Comparison of ENCODE assay signal across 7 mouse cellular contexts in genomic region chr1:58796059-58796363, GRCm38 (mm10). TPM values are rescaled to one million over a fixed set of nuclear protein-coding genes. Genes with fewer than 3 reads are reported as not detected.
DNase-seq lines count a peak whose midpoint lies in the region; ATAC-seq and TF ChIP-seq lines count a peak whose summit lies in the region.

No protein-coding gene starts in this region.

- H3K4me3 ChIP-seq in lung, postnatal 0 days (ENCODE audit: low read depth, low read length), result peak overlapping the region; percentile 68
- H3K4me3 ChIP-seq in forebrain, embryonic 10.5 days, result peak overlapping the region; percentile 64
- peak overlapping the region; percentile 52 for H3K4me3 ChIP-seq in limb, embryonic 14.5 days (replicated peaks; ENCODE audit: low read length)
- peak overlapping the region; percentile 66 for H3K4me3 ChIP-seq in stomach, embryonic 16.5 days (replicated peaks; ENCODE audit: low read length)

- H3K9ac ChIP-seq in lung, postnatal 0 days (replicated peaks; ENCODE audit: low read depth), result peak overlapping the region; percentile 80
- H3K9ac ChIP-seq in limb, embryonic 14.5 days (ENCODE audit: low read depth, low read length, severe bottlenecking), result peak overlapping the region; percentile 74
- H3K9ac ChIP-seq in stomach, embryonic 16.5 days (ENCODE audit: low read length), result peak overlapping the region; percentile 81

- no peaks in the 10 kb centered on the region for H3K9me3 ChIP-seq in lung, postnatal 0 days (ENCODE audit: low read length)
- H3K9me3 ChIP-seq in forebrain, embryonic 10.5 days, result no peaks in the 10 kb centered on the region
- 0 out of 2 replicates have a peak, but pooled peaks cover 2% of the 10 kb centered on the region for H3K9me3 ChIP-seq in limb, embryonic 14.5 days (ENCODE audit: control insufficient read depth, low read length)
- no peaks in the 10 kb centered on the region; the same call in 1 of the 2 replicates for H3K9me3 ChIP-seq in stomach, embryonic 16.5 days (replicated peaks; ENCODE audit: control insufficient read depth, low read length)

- peak overlapping the region; percentile 92 for H3K27ac ChIP-seq in lung, postnatal 0 days (ENCODE audit: low read length)
- peak overlapping the region; percentile 83 for H3K27ac ChIP-seq in forebrain, embryonic 10.5 days
- H3K27ac ChIP-seq in limb, embryonic 14.5 days (replicated peaks; ENCODE audit: low read depth, low read length), result peak overlapping the region; percentile 61; the same call in 1 of the 2 replicates
- peak overlapping the region; percentile 94 for H3K27ac ChIP-seq in stomach, embryonic 16.5 days (ENCODE audit: low read length)

- H3K4me2 ChIP-seq in lung, postnatal 0 days (replicated peaks; ENCODE audit: low read depth, low read length), result peak overlapping the region; percentile 81
- peak overlapping the region; percentile 65 for H3K4me2 ChIP-seq in limb, embryonic 14.5 days (replicated peaks; ENCODE audit: low read depth, low read length, severe bottlenecking)
- peak overlapping the region; percentile 84 for H3K4me2 ChIP-seq in stomach, embryonic 16.5 days (ENCODE audit: low read depth, low read length)

- no peaks in the 10 kb centered on the region for H3K27me3 ChIP-seq in lung, postnatal 0 days (replicated peaks; ENCODE audit: insufficient read depth, low read length)
- H3K27me3 ChIP-seq in forebrain, embryonic 10.5 days (ENCODE audit: poor library complexity, severe bottlenecking), result peaks cover 17% of the 10 kb centered on the region
- H3K27me3 ChIP-seq in limb, embryonic 14.5 days (ENCODE audit: control insufficient read depth, insufficient read depth, low read length), result no peaks in the 10 kb centered on the region
- no peaks in the 10 kb centered on the region for H3K27me3 ChIP-seq in stomach, embryonic 16.5 days (ENCODE audit: control insufficient read depth, insufficient read depth, low read length)

- ATAC-seq in lung, postnatal 0 days, result 0 out of 2 replicates have a peak, but pooled peaks have one; percentile 9
- ATAC-seq in limb, embryonic 14.5 days (ENCODE audit: low FRiP score, low read depth), result no peak
- ATAC-seq in stomach, embryonic 16.5 days (ENCODE audit: insufficient read depth, low FRiP score), result no peak

- 0% methylated on average over 3 of the region's 3 CpGs for WGBS in lung, postnatal 0 days
- 6% methylated on average over 3 of the region's 3 CpGs for WGBS in forebrain, embryonic 10.5 days
- 6% methylated on average over 3 of the region's 3 CpGs for WGBS in limb, embryonic 14.5 days
- WGBS in stomach, embryonic 16.5 days, result 4% methylated on average over 3 of the region's 3 CpGs

- H3K4me1 ChIP-seq in lung, postnatal 0 days (ENCODE audit: insufficient read depth, low read depth, low read length), result 0 out of 2 replicates have a peak, but pooled peaks cover 3% of the 10 kb centered on the region
- H3K4me1 ChIP-seq in forebrain, embryonic 10.5 days, result peaks cover 20% of the 10 kb centered on the region
- peaks cover 8% of the 10 kb centered on the region; the same call in 1 of the 2 replicates for H3K4me1 ChIP-seq in limb, embryonic 14.5 days (ENCODE audit: control insufficient read depth, insufficient read depth, low read length)
- H3K4me1 ChIP-seq in stomach, embryonic 16.5 days (ENCODE audit: control insufficient read depth, insufficient read depth, low read length), result peaks cover 8% of the 10 kb centered on the region

- H3K36me3 ChIP-seq in lung, postnatal 0 days (ENCODE audit: insufficient read depth, low read length), result 0 out of 2 replicates have a peak, but pooled peaks cover 4% of the 10 kb centered on the region
- H3K36me3 ChIP-seq in forebrain, embryonic 10.5 days (replicated peaks), result 0 out of 2 replicates have a peak, but pooled peaks cover 3% of the 10 kb centered on the region
- peaks cover 13% of the 10 kb centered on the region for H3K36me3 ChIP-seq in limb, embryonic 14.5 days (ENCODE audit: control insufficient read depth, insufficient read depth, low read length)
- peaks cover 8% of the 10 kb centered on the region; the same call in 1 of the 2 replicates for H3K36me3 ChIP-seq in stomach, embryonic 16.5 days (ENCODE audit: control insufficient read depth, insufficient read depth, low read length)

- intact Hi-C loops in left cerebral cortex, postnatal 36 days (cut with DNase I), result no loop called here

- DNase-seq in lung, postnatal 0 days (ENCODE audit: low spot score), result no peak
- no peak for DNase-seq in lung, postnatal 14 days
- DNase-seq in forebrain, embryonic 10.5 days (ENCODE audit: extremely low spot score, low spot score), result no peak
- DNase-seq in limb, embryonic 14.5 days (ENCODE audit: low spot score), result no peak
- DNase-seq in right cerebral cortex, adult 18-20 months, result no peak
- DNase-seq in left cerebral cortex, postnatal 36 days (ENCODE audit: low spot score in 2 of 2), result no peak

- no peak for TF ChIP-seq EP300 in lung, postnatal 0 days (IDR thresholded peaks at IDR 0.05)

- TF ChIP-seq POLR2A in limb, embryonic 14.5 days (IDR thresholded peaks at IDR 0.05; ENCODE audit: borderline replicate concordance, extremely low read depth, insufficient read depth, insufficient read length), result no peak

- no peak for TF ChIP-seq CTCF in lung, postnatal 0 days (IDR thresholded peaks at IDR 0.05)

RNA-seq across cellular contexts. Expression of gene Casp8, which starts 0.8 kb away (rescaled TPM):
- polyA plus RNA-seq in lung, postnatal 0 days (2015; fragmentation: Nextera tagmentation; extraction: Ambion mirVana), result 33.4 and 41.8 TPM in 2 replicates
- polyA plus RNA-seq in forebrain, embryonic 10.5 days (2016; fragmentation: Nextera tagmentation; extraction: Ambion mirVana), result 9.2 and 10.8 TPM in 2 replicates
- 9.1 and 14.8 TPM in 2 replicates for polyA plus RNA-seq in limb, embryonic 14.5 days (2012; rRNA removed)
- 25.3 and 27.3 TPM in 2 replicates for polyA plus RNA-seq in limb, embryonic 14.5 days (2014; fragmentation: Nextera tagmentation; extraction: Ambion mirVana)
- polyA plus RNA-seq in stomach, embryonic 16.5 days (2015; fragmentation: Nextera tagmentation; extraction: Ambion mirVana), result 43.9 and 44.2 TPM in 2 replicates
- total RNA-seq in left cerebral cortex, postnatal 36 days (2021), result 1 to 10 TPM; 2.5 to 2.6 TPM
